Mouse (Mus musculus) forebrain, embryonic 13.5 days (tissue): Measurements from ENCODE around the gene Tha1. TPM values are rescaled to one million over a fixed set of nuclear protein-coding genes. Genes with fewer than 3 reads are reported as not detected.
A peak's percentile ranks its signal among the peaks of the same experiment; 100 is the strongest.

Experiments used
- ATAC-seq: fragments of 200-750 bp; cut with Nextera tagmentation; 2 replicates; pipeline ENCODE4 v1.8.0; 2017
- H3K27ac ChIP-seq: fragments of 300-500 bp; sonication (generic); 2 replicates; pipeline ENCODE4 v1.5.1; 2015; ENCODE audit warnings: inconsistent platforms, mild to moderate bottlenecking, moderate library complexity
- H3K27me3 ChIP-seq: fragments of 300-500 bp; sonication (generic); 2 replicates; pipeline ENCODE4 v1.6.1; 2015; ENCODE audit warnings: mild to moderate bottlenecking, inconsistent platforms
- H3K36me3 ChIP-seq: fragments of 300-500 bp; sonication (generic); 2 replicates; pipeline ENCODE4 v1.6.1; 2015; ENCODE audit warnings: mild to moderate bottlenecking, inconsistent platforms; ENCODE audit not compliant: poor library complexity, severe bottlenecking
- H3K4me1 ChIP-seq: fragments of 300-500 bp; sonication (generic); 2 replicates; pipeline ENCODE4 v1.6.1; 2015; ENCODE audit warnings: inconsistent platforms
- H3K4me2 ChIP-seq: fragments of 300-500 bp; sonication (generic); 2 replicates; pipeline ENCODE4 v1.6.1; 2015; ENCODE audit warnings: inconsistent platforms, mild to moderate bottlenecking, moderate library complexity
- H3K4me3 ChIP-seq: fragments of 300-500 bp; sonication (generic); 2 replicates; pipeline ENCODE4 v1.5.1; 2015; ENCODE audit warnings: mild to moderate bottlenecking, inconsistent platforms
- H3K9ac ChIP-seq: fragments of 300-500 bp; sonication (generic); 2 replicates; pipeline ENCODE4 v1.6.1; 2015; ENCODE audit warnings: mild to moderate bottlenecking, inconsistent platforms
- H3K9me3 ChIP-seq: fragments of 300-500 bp; sonication (generic); replicated peaks from 2 replicates; pipeline ENCODE4 v1.6.1; 2016; ENCODE audit warnings: inconsistent platforms
- WGBS: fragments of 180-500 bp; shearing (Covaris S2); methylation state at CpG from one replicate; pipeline ENCODE4 v1.1.7; 2015; 5-methylcytosine and 5-hydroxymethylcytosine counted together
- polyA plus RNA-seq: library from polyadenylated mRNA; unstranded; fragments of >200 nt; fragmentation: Nextera tagmentation; extraction: Ambion mirVana; gene quantifications from 2 replicates; pipeline ENCODE4 v1.2.1, GENCODE M21; 2015

Gene Tha1
- polyA plus RNA-seq, 1 experiment from 2014 or later, result 2.3 TPM

- ATAC-seq, result no peak
- H3K9me3 ChIP-seq, result no peaks in the 10 kb centered on the region
- H3K4me3 ChIP-seq, result no peak overlapping the region
- H3K27ac ChIP-seq, result no peak overlapping the region
- H3K4me1 ChIP-seq, result peaks cover 25% of the 10 kb centered on the region
- H3K36me3 ChIP-seq, result no peaks in the 10 kb centered on the region
- H3K9ac ChIP-seq, result no peak overlapping the region
- H3K4me2 ChIP-seq, result no peak overlapping the region
- H3K27me3 ChIP-seq, result peaks cover 41% of the 10 kb centered on the region
- 74% methylated on average over 6 of the region's 6 CpGs for WGBS
Observed at GRCm38 (mm10) chr11:117879676-117880075, 6.4 kb upstream of the Tha1 start.

GRCm38 (mm10) chr11:117878892-117879291 is 5.6 kb upstream of the Tha1 start:
- H3K9ac ChIP-seq, result peak overlapping the region; percentile 43
- ATAC-seq, result no peak

GRCm38 (mm10) chr11:117877917-117878745 is 4.8 kb upstream of the Tha1 start:
- no peak overlapping the region for H3K4me3 ChIP-seq
- H3K4me2 ChIP-seq, result peak overlapping the region; percentile 41
- WGBS, result 31% methylated on average over 13 of the region's 13 CpGs
- ATAC-seq, result peak; percentile 82
- no peaks in the 10 kb centered on the region for H3K36me3 ChIP-seq
- H3K4me1 ChIP-seq, result peaks cover 25% of the 10 kb centered on the region
- peaks cover 27% of the 10 kb centered on the region for H3K27me3 ChIP-seq
- no peaks in the 10 kb centered on the region for H3K9me3 ChIP-seq
- H3K9ac ChIP-seq, result peak overlapping the region; percentile 43
- peak overlapping the region; percentile 57 for H3K27ac ChIP-seq

More at GRCm38 (mm10) chr11:117878892-117879291, 5.6 kb upstream of the Tha1 start:
- H3K4me1 ChIP-seq, result peaks cover 25% of the 10 kb centered on the region
- no peak overlapping the region for H3K4me3 ChIP-seq
- WGBS, result 10% methylated on average over 8 of the region's 8 CpGs
- peak overlapping the region; percentile 57 for H3K27ac ChIP-seq
- H3K36me3 ChIP-seq, result no peaks in the 10 kb centered on the region
- no peaks in the 10 kb centered on the region for H3K9me3 ChIP-seq
- peaks cover 34% of the 10 kb centered on the region for H3K27me3 ChIP-seq
- peak overlapping the region; percentile 41 for H3K4me2 ChIP-seq

GRCm38 (mm10) chr11:117875681-117876080 is 2.4 kb upstream of the Tha1 start:
- no peak overlapping the region for H3K4me3 ChIP-seq
- H3K27ac ChIP-seq, result no peak overlapping the region
- H3K4me1 ChIP-seq, result peaks cover 33% of the 10 kb centered on the region
- no peak overlapping the region for H3K4me2 ChIP-seq
- peaks cover 25% of the 10 kb centered on the region for H3K27me3 ChIP-seq
- H3K9ac ChIP-seq, result no peak overlapping the region
- ATAC-seq, result no peak
- 21% methylated on average over 6 of the region's 6 CpGs for WGBS
- H3K36me3 ChIP-seq, result no peaks in the 10 kb centered on the region
- H3K9me3 ChIP-seq, result no peaks in the 10 kb centered on the region

- no peak overlapping the region for H3K9ac ChIP-seq
- no peaks in the 10 kb centered on the region for H3K36me3 ChIP-seq
- no peak for ATAC-seq
- 62% methylated on average over 4 of the region's 4 CpGs for WGBS
- H3K4me2 ChIP-seq, result no peak overlapping the region
- H3K27ac ChIP-seq, result no peak overlapping the region
- no peaks in the 10 kb centered on the region for H3K9me3 ChIP-seq
- H3K4me1 ChIP-seq, result peaks cover 37% of the 10 kb centered on the region
- H3K4me3 ChIP-seq, result no peak overlapping the region
- peaks cover 20% of the 10 kb centered on the region; the same call in 1 of the 2 replicates for H3K27me3 ChIP-seq
Observed at GRCm38 (mm10) chr11:117874419-117874818, 1.1 kb upstream of the Tha1 start.

- Histone ChIP-seq H3K9me3 (no peaks in the 10 kb centered on the region), H3K4me3 (no peak overlapping the region)
- no peak for ATAC-seq
Observed at GRCm38 (mm10) chr11:117871911-117872584, 1.2 kb downstream of the Tha1 start.

GRCm38 (mm10) chr11:117871376-117871775 is 1.9 kb downstream of the Tha1 start:
- Histone ChIP-seq H3K4me3 (no peak overlapping the region), H3K27me3 (peaks cover 11% of the 10 kb centered on the region; the same call in 1 of the 2 replicates), H3K27ac (no peak overlapping the region), H3K9me3 (no peaks in the 10 kb centered on the region), H3K36me3 (no peaks in the 10 kb centered on the region), H3K9ac (no peak overlapping the region), H3K4me1 (peaks cover 31% of the 10 kb centered on the region), H3K4me2 (no peak overlapping the region)
- 68% methylated on average over 5 of the region's 5 CpGs for WGBS
- ATAC-seq, result no peak

More at GRCm38 (mm10) chr11:117871911-117872584, 1.2 kb downstream of the Tha1 start:
- H3K36me3 ChIP-seq, result no peaks in the 10 kb centered on the region
- peaks cover 26% of the 10 kb centered on the region for H3K4me1 ChIP-seq
- H3K4me2 ChIP-seq, result no peak overlapping the region
- H3K9ac ChIP-seq, result no peak overlapping the region
- H3K27me3 ChIP-seq, result peaks cover 14% of the 10 kb centered on the region; the same call in 1 of the 2 replicates
- no peak overlapping the region for H3K27ac ChIP-seq
- WGBS, result 67% methylated on average over 12 of the region's 12 CpGs

GRCm38 (mm10) chr11:117870688-117871365 is 2.5 kb downstream of the Tha1 start:
- Histone ChIP-seq H3K9me3 (no peaks in the 10 kb centered on the region), H3K4me3 (no peak overlapping the region), H3K9ac (0 out of 2 replicates have a peak overlapping the region, but pooled peaks have one; percentile 16), H3K4me1 (peaks cover 37% of the 10 kb centered on the region), H3K27me3 (peaks cover 11% of the 10 kb centered on the region; the same call in 1 of the 2 replicates), H3K36me3 (no peaks in the 10 kb centered on the region), H3K4me2 (no peak overlapping the region), H3K27ac (no peak overlapping the region)
- WGBS, result 33% methylated on average over 12 of the region's 12 CpGs
- peak; percentile 41 for ATAC-seq

GRCm38 (mm10) chr11:117865988-117866387 is 7.3 kb downstream of the Tha1 start:
- WGBS, result 7% methylated on average over 6 of the region's 6 CpGs

GRCm38 (mm10) chr11:117864805-117865204 is 8.5 kb downstream of the Tha1 start:
- Histone ChIP-seq H3K27me3 (peaks cover 36% of the 10 kb centered on the region), H3K9ac (no peak overlapping the region), H3K4me3 (no peak overlapping the region), H3K27ac (no peak overlapping the region), H3K4me2 (no peak overlapping the region), H3K36me3 (no peaks in the 10 kb centered on the region), H3K9me3 (no peaks in the 10 kb centered on the region), H3K4me1 (peaks cover 26% of the 10 kb centered on the region)
- no peak for ATAC-seq
- 70% methylated on average over 2 of the region's 2 CpGs for WGBS

More at GRCm38 (mm10) chr11:117865988-117866387, 7.3 kb downstream of the Tha1 start:
- peaks cover 24% of the 10 kb centered on the region for H3K27me3 ChIP-seq
- H3K36me3 ChIP-seq, result no peaks in the 10 kb centered on the region
- peaks cover 26% of the 10 kb centered on the region for H3K4me1 ChIP-seq
- no peak overlapping the region for H3K4me3 ChIP-seq
- no peaks in the 10 kb centered on the region for H3K9me3 ChIP-seq
- H3K9ac ChIP-seq, result peak overlapping the region; percentile 38; the same call in 1 of the 2 replicates
- no peak for ATAC-seq
- peak overlapping the region; percentile 12; the same call in 1 of the 2 replicates for H3K4me2 ChIP-seq
- peak overlapping the region; percentile 41; the same call in 1 of the 2 replicates for H3K27ac ChIP-seq

GRCm38 (mm10) chr11:117863174-117863856 is 10.0 kb downstream of the Tha1 start:
- Histone ChIP-seq H3K27ac (no peak overlapping the region), H3K36me3 (no peaks in the 10 kb centered on the region), H3K4me1 (peaks cover 26% of the 10 kb centered on the region), H3K9me3 (no peaks in the 10 kb centered on the region), H3K27me3 (peaks cover 49% of the 10 kb centered on the region), H3K4me3 (no peak overlapping the region), H3K9ac (no peak overlapping the region), H3K4me2 (no peak overlapping the region)
- 14% methylated on average over 11 of the region's 11 CpGs for WGBS
- no peak for ATAC-seq
